Mouse (Mus musculus) heart, postnatal 0 days (tissue): ENCODE data around the gene Atxn2l. TPM values are rescaled to one million over a fixed set of nuclear protein-coding genes. Genes with fewer than 3 reads are reported as not detected.

ENCODE experiments used
- ATAC-seq: fragments of 200-750 bp; cut with Nextera tagmentation; 2 replicates; pipeline ENCODE4 v1.8.0; 2017; ENCODE audit warnings: low read depth, moderate number of reproducible peaks, moderate library complexity; ENCODE audit not compliant: insufficient read depth
- DNase-seq: peaks from one replicate; pipeline ENCODE4 v3.0.0-alpha.2; 2016; ENCODE audit warnings: low spot score
- H3K27ac ChIP-seq: fragments of 300-500 bp; sonication (generic); 2 replicates; pipeline ENCODE4 v1.5.1; 2014; ENCODE audit warnings: low read depth, mild to moderate bottlenecking
- H3K27me3 ChIP-seq: fragments of 300-500 bp; sonication (generic); 2 replicates; pipeline ENCODE4 v1.6.1; 2014; ENCODE audit warnings: low read length, mixed read lengths; ENCODE audit not compliant: control insufficient read depth, insufficient read depth
- H3K36me3 ChIP-seq: fragments of 300-500 bp; sonication (generic); replicated peaks from 2 replicates; pipeline ENCODE4 v1.6.1; 2014; ENCODE audit warnings: low read length, mixed read lengths; ENCODE audit not compliant: control insufficient read depth, insufficient read depth
- H3K4me1 ChIP-seq: fragments of 300-500 bp; sonication (generic); 2 replicates; pipeline ENCODE4 v1.6.1; 2014; ENCODE audit warnings: antibody characterized with exemption; ENCODE audit not compliant: control insufficient read depth, insufficient read depth
- H3K4me2 ChIP-seq: fragments of 300-500 bp; sonication (generic); 2 replicates; pipeline ENCODE4 v1.6.1; 2014; ENCODE audit warnings: low read depth, mild to moderate bottlenecking, low read length, moderate library complexity
- H3K4me3 ChIP-seq: fragments of 300-500 bp; sonication (generic); 2 replicates; pipeline ENCODE4 v1.5.1; 2014; ENCODE audit warnings: low read depth, low read length
- H3K9ac ChIP-seq: fragments of 300-500 bp; sonication (generic); replicated peaks from 2 replicates; pipeline ENCODE4 v1.6.1; 2014; ENCODE audit warnings: low read depth, low read length, mixed read lengths
- H3K9me3 ChIP-seq: fragments of 300-500 bp; sonication (generic); replicated peaks from 2 replicates; pipeline ENCODE4 v1.6.1; 2016; ENCODE audit warnings: low read length; ENCODE audit not compliant: control insufficient read depth
- CTCF ChIP-seq: IDR thresholded peaks from 2 replicates; pipeline ENCODE4 v1.5.1; 2016; ENCODE audit warnings: antibody characterized with exemption, control low read depth, low read depth
- EP300 ChIP-seq: IDR thresholded peaks from 2 replicates; pipeline ENCODE4 v1.6.1; 2016; ENCODE audit warnings: antibody characterized with exemption, low read depth
- WGBS: fragments of 180-500 bp; shearing (Covaris S2); extraction: QIAGEN DNeasy Blood & Tissue Kit; methylation state at CpG from one replicate; pipeline ENCODE4 v1.1.7; 2014; 5-methylcytosine and 5-hydroxymethylcytosine counted together
- polyA plus RNA-seq: library from polyadenylated mRNA; unstranded; fragments of >200 nt; fragmentation: Nextera tagmentation; extraction: Ambion mirVana; gene quantifications from 2 replicates; pipeline ENCODE4 v1.2.1, GENCODE M21; 2015
- total RNA-seq: library from RNA; depleted of rRNA; stranded (reverse); fragments of >200 nt; gene quantifications from 2 replicates; pipeline ENCODE4 v1.2.3, GENCODE M21; 2014; ENCODE audit warnings: low replicate concordance

The Atxn2l gene
- total and polyA plus RNA-seq, 2 experiments from 2014 or later: 13.4 to 35.6 TPM

DNA sequence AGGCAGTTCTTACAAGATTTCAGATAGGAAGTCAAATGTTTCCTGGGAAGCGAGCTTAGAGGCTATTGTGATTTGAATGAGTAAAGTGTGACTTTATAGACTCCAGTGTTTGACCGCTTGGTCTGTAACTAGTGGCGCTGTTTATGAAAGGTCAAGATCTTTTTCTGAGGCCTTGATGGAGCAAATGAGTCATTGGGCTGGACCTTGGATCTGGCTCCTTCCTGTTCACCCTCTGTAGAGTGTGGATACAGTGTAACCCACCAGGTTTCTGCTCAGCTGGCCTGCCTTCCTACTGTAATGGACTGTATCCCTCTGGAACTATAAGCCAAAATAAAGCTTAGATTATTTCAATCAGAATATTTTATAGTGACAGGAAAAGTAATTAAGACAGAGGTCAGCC is 8.1 kb upstream of the Atxn2l start:
- Histone ChIP-seq H3K4me3 (no peak overlapping the region), H3K9me3 (no peaks in the 10 kb centered on the region), H3K4me1 (no peaks in the 10 kb centered on the region)

DNA sequence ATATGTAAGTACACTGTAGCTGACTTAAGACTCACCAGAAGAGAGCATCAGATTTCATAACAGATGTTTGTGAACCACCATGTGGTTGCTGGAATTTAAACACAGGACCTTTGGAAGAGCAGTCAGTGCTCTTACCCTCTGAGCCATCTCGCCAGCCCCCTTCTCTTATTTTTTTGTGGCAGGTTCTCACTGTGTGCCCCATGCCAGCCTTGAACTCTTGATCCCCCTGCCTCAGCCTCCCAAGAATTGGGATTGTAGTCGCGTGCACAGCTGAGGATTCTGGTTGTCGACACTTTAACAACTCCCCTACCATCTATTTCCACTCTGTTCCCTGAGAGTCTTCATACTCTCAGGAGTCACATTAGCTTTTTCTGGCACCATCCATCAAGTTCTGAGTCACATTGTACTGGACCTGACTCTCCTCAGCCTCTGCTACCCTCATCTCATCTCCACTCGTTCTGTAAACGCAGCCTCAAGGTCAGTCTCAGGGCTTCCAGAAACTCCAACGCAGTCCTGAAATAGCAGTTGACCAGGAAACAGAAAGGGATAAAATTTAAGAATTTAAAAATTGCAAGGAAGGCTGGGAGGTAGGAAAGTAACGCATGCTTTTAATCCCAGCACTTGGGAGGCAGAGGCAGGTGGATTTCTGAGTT is 4.0 kb upstream of the Atxn2l start:
- no peak overlapping the region for H3K9ac ChIP-seq
- no peak for DNase-seq
- H3K9me3 ChIP-seq: no peaks in the 10 kb centered on the region
- H3K4me1 ChIP-seq: no peaks in the 10 kb centered on the region
- H3K36me3 ChIP-seq: no peaks in the 10 kb centered on the region
- ATAC-seq: no peak
- H3K4me2 ChIP-seq: no peak overlapping the region
- TF ChIP-seq EP300 (no peak), CTCF (no peak)
- H3K4me3 ChIP-seq: no peak overlapping the region
- H3K27ac ChIP-seq: no peak overlapping the region
- H3K27me3 ChIP-seq: no peaks in the 10 kb centered on the region
- WGBS: 64% methylated on average over 8 of the region's 8 CpGs

More for the DNA sequence above, 8.1 kb upstream of the Atxn2l start:
- Histone ChIP-seq H3K27ac (no peak overlapping the region), H3K4me2 (no peak overlapping the region), H3K36me3 (no peaks in the 10 kb centered on the region), H3K27me3 (no peaks in the 10 kb centered on the region), H3K9ac (no peak overlapping the region)
- DNase-seq (peak; percentile 18), ATAC-seq (0 out of 2 replicates have a peak, but pooled peaks have one; percentile 11)
- no peak for TF ChIP-seq EP300
- no peak for TF ChIP-seq CTCF
- 52% methylated on average over 3 of the region's 3 CpGs for WGBS

GRCm38 (mm10) chr7:126504913-126505312 is 1.7 kb upstream of the Atxn2l start:
- Histone ChIP-seq H3K4me1 (peaks cover 8% of the 10 kb centered on the region; the same call in 1 of the 2 replicates), H3K9ac (no peak overlapping the region), H3K4me3 (no peak overlapping the region), H3K4me2 (no peak overlapping the region), H3K9me3 (no peaks in the 10 kb centered on the region), H3K36me3 (peaks cover 13% of the 10 kb centered on the region), H3K27me3 (no peaks in the 10 kb centered on the region), H3K27ac (no peak overlapping the region)
- ATAC-seq (no peak), DNase-seq (no peak)
- WGBS: 49% methylated on average over 2 of the region's 2 CpGs
- TF ChIP-seq EP300 (no peak), CTCF (no peak)

DNA sequence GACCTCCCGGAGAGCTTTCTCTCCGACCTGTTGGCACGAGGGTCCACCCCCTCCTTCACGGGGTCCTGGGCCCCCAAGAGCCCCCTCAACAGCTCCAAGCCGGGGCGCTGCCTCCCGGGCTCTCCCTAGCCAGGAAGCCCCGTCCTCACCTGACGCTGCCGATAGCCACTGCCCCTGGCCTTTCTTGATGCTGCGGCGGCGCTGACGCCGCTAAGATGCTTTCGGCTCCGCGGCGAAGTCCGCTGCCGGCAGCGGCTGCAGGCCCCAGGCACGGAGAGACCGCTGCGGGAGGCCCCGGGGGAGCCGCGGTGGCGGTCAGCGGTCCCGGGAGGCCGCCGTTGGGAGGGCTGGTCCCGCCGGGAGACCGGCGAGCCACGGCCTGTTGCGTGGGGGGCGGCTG is 486 bp downstream of the Atxn2l start:
- DNase-seq (no peak), ATAC-seq (no peak)
- under 1% methylated on average over 40 of the region's 40 CpGs for WGBS
- H3K27me3 ChIP-seq: no peaks in the 10 kb centered on the region
- peak overlapping the region; percentile 92 for H3K4me3 ChIP-seq
- H3K4me1 ChIP-seq: peaks cover 8% of the 10 kb centered on the region; the same call in 1 of the 2 replicates
- H3K9ac ChIP-seq: peak overlapping the region; percentile 98
- no peaks in the 10 kb centered on the region for H3K9me3 ChIP-seq
- TF ChIP-seq CTCF (no peak), EP300 (no peak)
- peaks cover 35% of the 10 kb centered on the region for H3K36me3 ChIP-seq
- H3K4me2 ChIP-seq: peak overlapping the region; percentile 93
- H3K27ac ChIP-seq: peak overlapping the region; percentile 99

GRCm38 (mm10) chr7:126502023-126502741 is 1.1 kb downstream of the Atxn2l start:
- peak overlapping the region; percentile 92 for H3K4me3 ChIP-seq
- H3K27me3 ChIP-seq: no peaks in the 10 kb centered on the region
- H3K4me1 ChIP-seq: peaks cover 8% of the 10 kb centered on the region; the same call in 1 of the 2 replicates
- H3K4me2 ChIP-seq: peak overlapping the region; percentile 93
- DNase-seq: peak; percentile 97
- peak overlapping the region; percentile 98 for H3K9ac ChIP-seq
- 0% methylated on average over 51 of the region's 57 CpGs for WGBS
- peak; percentile 86 for ATAC-seq
- no peaks in the 10 kb centered on the region for H3K9me3 ChIP-seq
- TF ChIP-seq EP300: no peak; the same call in 1 of the 2 replicates
- no peak for TF ChIP-seq CTCF
- peaks cover 41% of the 10 kb centered on the region for H3K36me3 ChIP-seq
- peak overlapping the region; percentile 99 for H3K27ac ChIP-seq
